Mouse (Mus musculus) bone marrow, adult 2 months (tissue): ENCODE measurements around the gene Odf3l2.

Source experiments
- CTCF ChIP-seq: fragments of 200-500 bp; IDR thresholded peaks from 2 replicates; pipeline ENCODE4 v1.5.1; 2011; ENCODE audit warnings: low read length, control low read depth; ENCODE audit not compliant: control insufficient read depth, insufficient read depth
- POLR2A ChIP-seq: fragments of 200-500 bp; IDR thresholded peaks from 2 replicates; pipeline ENCODE4 v1.6.1; 2011; ENCODE audit warnings: low read depth, mild to moderate bottlenecking, control low read depth, low read length, borderline replicate concordance; ENCODE audit not compliant: control insufficient read depth

DNA sequence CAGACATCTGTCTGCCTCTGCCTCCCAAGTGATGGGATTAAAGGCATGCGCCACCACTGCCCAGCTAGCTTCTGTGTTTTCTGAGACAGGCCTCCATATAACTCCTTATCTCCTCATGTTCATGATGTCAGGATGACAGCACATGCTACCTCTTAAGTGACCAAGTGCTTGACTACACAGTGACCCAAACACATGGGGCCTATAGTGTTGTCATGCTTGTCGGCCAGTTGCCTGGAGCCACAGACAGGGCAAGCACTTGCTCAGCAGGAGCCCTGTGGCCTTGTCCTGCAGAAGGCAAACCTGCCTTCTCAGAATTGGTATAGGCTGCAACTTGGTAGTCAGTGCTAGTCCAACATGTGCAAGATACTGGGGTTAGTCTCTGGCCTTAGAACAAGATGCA is 40.7 kb upstream of the Odf3l2 start:
- TF ChIP-seq CTCF = no peak
- no peak for TF ChIP-seq POLR2A
